ENCODE assay signal across 8 mouse cellular contexts in the genomic region with DNA sequence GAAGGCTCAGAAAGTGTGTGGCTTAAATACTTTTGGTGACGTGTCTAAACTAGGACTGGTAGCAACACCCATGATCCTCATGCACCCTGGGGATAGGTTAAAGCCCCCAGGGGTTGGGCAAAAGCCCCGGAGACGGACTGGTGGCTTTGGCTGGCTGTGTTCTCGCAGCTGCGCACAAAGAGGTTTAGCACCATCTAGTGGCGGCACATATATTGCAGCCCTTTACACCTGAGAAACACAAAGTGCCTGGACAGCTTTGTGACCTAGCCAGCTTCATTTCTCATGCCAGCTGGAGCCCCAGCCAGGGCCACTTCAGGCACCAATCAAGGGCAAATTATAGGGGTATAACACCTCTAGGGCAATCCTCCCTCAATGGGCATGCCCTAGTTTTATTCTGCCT. TPM values are rescaled to one million over a fixed set of nuclear protein-coding genes. Genes with fewer than 3 reads are reported as not detected.
A peak's percentile ranks its signal among the peaks of the same experiment; 100 is the strongest.
DNase-seq lines count a peak whose midpoint lies in the region; ATAC-seq and TF ChIP-seq lines count a peak whose summit lies in the region.
"Not testable (repeated sequence)": the region's sequence is repeated elsewhere in the genome, so short reads cannot be mapped to it uniquely, and the experiment has no call there.

No protein-coding gene starts in this region.

- WGBS in hindbrain, postnatal 0 days = 6% methylated on average over 6 of the region's 6 CpGs

- DNase-seq in T-cell, adult 2 months (ENCODE audit: low spot score) = peak; percentile 84
- DNase-seq in cerebellum, postnatal 4 days (ENCODE audit: low spot score in 2 of 2) = peak; percentile 78 to 88
- peak; percentile 86 for DNase-seq in gastrocnemius, adult 2 months
- peak; percentile 86 for DNase-seq in hindbrain, postnatal 0 days (ENCODE audit: low spot score)
- DNase-seq in layer of hippocampus, postnatal 36 days = peak; percentile 72 to 77
- peak; percentile 93 for DNase-seq in lung, postnatal 14 days
- DNase-seq in retina, postnatal 1 day = peak; percentile 89
- peak; percentile 77 to 83 for DNase-seq in thymus, postnatal 36 days

- H3K9ac ChIP-seq in hindbrain, postnatal 0 days (replicated peaks; ENCODE audit: low read length) = not testable (repeated sequence)

- H3K9me3 ChIP-seq in hindbrain, postnatal 0 days (ENCODE audit: low read length) = not testable (repeated sequence)

- peak overlapping the region; percentile 37 for H3K4me2 ChIP-seq in hindbrain, postnatal 0 days (ENCODE audit: low read depth, low read length)

- peak overlapping the region; percentile 70 for H3K4me3 ChIP-seq in gastrocnemius, adult 2 months
- H3K4me3 ChIP-seq in hindbrain, postnatal 0 days (ENCODE audit: low read length) = not testable (repeated sequence)

- H3K36me3 ChIP-seq in hindbrain, postnatal 0 days (ENCODE audit: insufficient read depth, low read length) = not testable (repeated sequence)

- peak; percentile 83 for TF ChIP-seq CTCF in gastrocnemius, adult 2 months (IDR thresholded peaks at IDR 0.05)
- TF ChIP-seq CTCF in hindbrain, postnatal 0 days (IDR thresholded peaks at IDR 0.05; ENCODE audit: low read depth) = peak; percentile 84

- H3K27me3 ChIP-seq in hindbrain, postnatal 0 days (ENCODE audit: insufficient read depth, low read length) = not testable (repeated sequence)

- H3K27ac ChIP-seq in gastrocnemius, adult 2 months = peak overlapping the region; percentile 35
- not testable (repeated sequence) for H3K27ac ChIP-seq in hindbrain, postnatal 0 days

- H3K4me1 ChIP-seq in hindbrain, postnatal 0 days (ENCODE audit: insufficient read depth, low read length) = not testable (repeated sequence)

- intact Hi-C loops in gastrocnemius, adult 2 months (cut with DNase I) = not testable (repeated sequence)

- peak; percentile 6; the same call in 1 of the 2 replicates for ATAC-seq in hindbrain, postnatal 0 days

RNA-seq across cellular contexts. Expression of a gene that starts 1.1 kb away (rescaled TPM):
- not detected for total RNA-seq in gastrocnemius, adult 2 months (2021)
- 0.16 and 0.32 TPM in 2 replicates for total RNA-seq in hindbrain, postnatal 0 days (2014; rRNA removed)
- 0.69 and 0.78 TPM in 2 replicates for polyA plus RNA-seq in hindbrain, postnatal 0 days (2015; fragmentation: Nextera tagmentation; extraction: Ambion mirVana)
- under 1 TPM; 0.10 to 0.20 TPM for total RNA-seq in layer of hippocampus, postnatal 36 days (2021)

RNA-seq across cellular contexts. Expression of a gene that starts 1.9 kb away (rescaled TPM):
- not detected for total RNA-seq in gastrocnemius, adult 2 months (2021)
- 1.9 TPM in 1 of 2 replicates, not detected in the other for total RNA-seq in hindbrain, postnatal 0 days (2014; rRNA removed)
- 0.75 and 0.81 TPM in 2 replicates for polyA plus RNA-seq in hindbrain, postnatal 0 days (2015; fragmentation: Nextera tagmentation; extraction: Ambion mirVana)
- 1 to 10 TPM; 1.2 to 1.6 TPM for total RNA-seq in layer of hippocampus, postnatal 36 days (2021)

RNA-seq across cellular contexts. Expression of a gene that starts 5.6 kb away (rescaled TPM):
- under 1 TPM in 1 of 2 experiments, not detected in 1; 0.18 TPM for total RNA-seq in gastrocnemius, adult 2 months (2021)
- 0.43 and 0.52 TPM in 2 replicates for total RNA-seq in hindbrain, postnatal 0 days (2014; rRNA removed)
- 0.64 and 0.71 TPM in 2 replicates for polyA plus RNA-seq in hindbrain, postnatal 0 days (2015; fragmentation: Nextera tagmentation; extraction: Ambion mirVana)
- total RNA-seq in layer of hippocampus, postnatal 36 days (2021) = not detected

RNA-seq across cellular contexts. Expression of a gene that starts 14.7 kb away (rescaled TPM):
- 10 to 100 TPM in 1 of 2 experiments, 1 to 10 TPM in 1; 9.8 to 10.4 TPM for total RNA-seq in gastrocnemius, adult 2 months (2021)
- total RNA-seq in hindbrain, postnatal 0 days (2014; rRNA removed) = 19.9 and 28.9 TPM in 2 replicates
- 23.0 and 23.5 TPM in 2 replicates for polyA plus RNA-seq in hindbrain, postnatal 0 days (2015; fragmentation: Nextera tagmentation; extraction: Ambion mirVana)
- 10 to 100 TPM; 10.6 to 14.2 TPM for total RNA-seq in layer of hippocampus, postnatal 36 days (2021)

RNA-seq across cellular contexts. Expression of a gene that starts 14.7 kb away (rescaled TPM):
- total RNA-seq in gastrocnemius, adult 2 months (2021) = 10 to 100 TPM; 29.1 to 33.0 TPM
- total RNA-seq in hindbrain, postnatal 0 days (2014; rRNA removed) = 62.0 and 69.2 TPM in 2 replicates
- 86.0 and 88.3 TPM in 2 replicates for polyA plus RNA-seq in hindbrain, postnatal 0 days (2015; fragmentation: Nextera tagmentation; extraction: Ambion mirVana)
- total RNA-seq in layer of hippocampus, postnatal 36 days (2021) = 10 to 100 TPM; 82.7 to 83.2 TPM
